Mouse (Mus musculus): ENCODE data around the gene Col9a2. TPM values are rescaled to one million over a fixed set of nuclear protein-coding genes. Genes with fewer than 3 reads are reported as not detected.
A peak's percentile ranks its signal among the peaks of the same experiment; 100 is the strongest.

Col9a2 gene
- 5.7 and 7.6 TPM in 2 replicates for polyA plus RNA-seq (2015; fragmentation: Nextera tagmentation; extraction: Ambion mirVana)

DNA sequence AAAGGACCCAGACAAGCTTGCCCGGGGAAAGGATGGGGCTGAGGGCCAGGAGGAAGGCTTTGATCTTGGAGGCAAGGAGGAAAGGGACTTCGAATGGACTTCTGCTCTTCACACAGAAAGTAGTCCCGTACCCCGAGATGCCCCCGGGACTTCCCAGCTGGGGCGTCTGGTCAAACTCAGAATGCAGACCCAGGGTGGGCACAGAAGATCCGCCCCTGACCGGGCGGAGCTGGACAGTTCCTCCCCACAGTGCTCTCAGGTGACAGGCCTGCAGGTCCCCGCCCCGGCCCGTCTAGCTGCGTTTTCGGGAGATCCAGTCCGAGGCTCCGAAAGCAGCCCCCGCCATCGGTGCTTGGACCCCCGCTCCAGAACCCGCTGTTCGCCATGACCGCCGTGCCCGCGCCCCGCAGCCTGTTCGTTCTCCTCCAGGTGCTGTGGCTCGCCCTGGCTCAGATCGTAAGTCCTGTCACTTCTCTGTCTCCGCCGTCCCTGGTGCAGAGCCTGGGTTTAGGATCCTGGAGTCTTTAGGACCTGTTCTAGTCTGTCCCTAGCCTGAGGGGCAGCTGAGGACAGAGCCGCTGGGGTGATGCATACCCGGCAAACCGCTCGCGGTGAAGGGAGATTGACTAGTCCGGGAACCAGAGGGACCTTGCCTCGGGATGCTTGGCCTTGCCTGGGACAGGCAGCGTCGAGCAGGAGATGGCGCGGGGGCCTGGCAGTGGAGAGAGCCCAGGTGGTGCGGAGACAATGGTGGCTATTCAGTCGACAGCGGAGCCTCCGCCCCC lies at the start of gene Col9a2:
Col9a2 (plus strand) TSS at position 55 of the 785 bp plus-strand sequence.
- ATAC-seq (ENCODE audit: low FRiP score, low TSS enrichment) (no peak; the same call in 1 of the 2 replicates), DNase-seq (ENCODE audit: low spot score) (no peak)
- 3% methylated on average over 45 of the region's 46 CpGs for WGBS

DNA sequence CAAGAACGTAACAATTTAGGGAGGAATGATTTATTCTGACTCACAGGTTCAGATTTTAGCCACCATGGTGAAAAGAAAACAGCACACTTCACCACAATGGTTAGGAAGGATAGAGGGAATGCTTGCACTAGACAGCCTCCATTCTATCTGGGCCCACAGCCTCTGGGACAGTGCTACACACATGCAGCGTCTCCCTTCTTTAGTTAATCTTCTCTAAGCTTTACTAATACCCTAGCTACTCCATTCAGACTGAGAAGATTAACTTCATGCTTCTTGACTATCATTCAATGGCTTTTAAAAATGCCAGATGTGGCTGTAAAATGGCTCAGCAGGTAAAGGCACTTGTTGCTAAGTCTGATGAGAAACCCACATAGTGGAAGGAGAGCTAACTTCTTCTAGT lies 46.9 kb upstream of the Col9a2 start:
- H3K4me2 ChIP-seq (replicated peaks; ENCODE audit: low read depth): no peak overlapping the region
- no peak for DNase-seq (ENCODE audit: low spot score)
- no peaks in the 10 kb centered on the region for H3K36me3 ChIP-seq (ENCODE audit: control insufficient read depth, insufficient read depth, low read length)
- no peaks in the 10 kb centered on the region for H3K27me3 ChIP-seq (ENCODE audit: control insufficient read depth, insufficient read depth, low read length)
- no peaks in the 10 kb centered on the region for H3K9me3 ChIP-seq (ENCODE audit: control insufficient read depth, low read length)
- no peak overlapping the region for H3K27ac ChIP-seq (replicated peaks)
- no peak overlapping the region for H3K4me3 ChIP-seq (ENCODE audit: low read depth, low read length)
- H3K9ac ChIP-seq (ENCODE audit: low read length): no peak overlapping the region
- no peak for ATAC-seq (ENCODE audit: low FRiP score, low TSS enrichment)
- H3K4me1 ChIP-seq (replicated peaks; ENCODE audit: control insufficient read depth, insufficient read depth): no peaks in the 10 kb centered on the region
- 63% methylated on average over 2 of the region's 2 CpGs for WGBS
- TF ChIP-seq CTCF (IDR thresholded peaks at IDR 0.05; ENCODE audit: low read depth) (no peak), EP300 (optimal IDR thresholded peaks at IDR 0.05) (no peak)

More for the DNA sequence above, at the start of gene Col9a2:
- TF ChIP-seq EP300 (optimal IDR thresholded peaks at IDR 0.05) (no peak), CTCF (IDR thresholded peaks at IDR 0.05; ENCODE audit: low read depth) (no peak)
- Histone ChIP-seq H3K9ac (ENCODE audit: low read length) (peak within 1 kb of the TSS; percentile 50), H3K4me1 (replicated peaks; ENCODE audit: control insufficient read depth, insufficient read depth) (no peaks in the 10 kb centered on the region), H3K4me2 (replicated peaks; ENCODE audit: low read depth) (peak within 1 kb of the TSS; percentile 71), H3K4me3 (ENCODE audit: low read depth, low read length) (peak within 1 kb of the TSS; percentile 38), H3K27me3 (ENCODE audit: control insufficient read depth, insufficient read depth, low read length) (no peaks in the 10 kb centered on the region), H3K36me3 (ENCODE audit: control insufficient read depth, insufficient read depth, low read length) (no peaks in the 10 kb centered on the region), H3K9me3 (ENCODE audit: control insufficient read depth, low read length) (no peaks in the 10 kb centered on the region), H3K27ac (replicated peaks) (no peak within 1 kb of the TSS)

DNA sequence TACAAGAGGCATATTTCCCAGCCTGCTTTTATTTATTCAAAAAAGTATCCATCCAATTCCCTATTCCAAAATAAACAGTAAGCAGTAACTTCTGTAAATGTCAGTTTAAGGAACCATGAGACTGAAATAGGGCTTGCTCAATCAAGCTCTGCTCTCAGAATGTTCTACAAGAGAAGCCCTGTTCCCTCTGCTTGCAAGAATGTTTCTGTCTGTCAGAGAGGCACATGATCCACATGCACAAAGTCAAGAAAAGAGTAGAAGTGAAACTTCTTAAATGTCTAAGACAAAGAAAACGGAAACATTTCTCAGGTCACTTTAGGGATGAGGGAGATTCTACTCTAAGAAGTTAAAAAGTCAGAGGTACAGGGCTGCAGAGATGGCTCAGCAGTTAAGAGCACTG lies 46.2 kb upstream of the Col9a2 start:
- TF ChIP-seq CTCF (IDR thresholded peaks at IDR 0.05; ENCODE audit: low read depth) (no peak), EP300 (optimal IDR thresholded peaks at IDR 0.05) (no peak)
- Histone ChIP-seq H3K27me3 (ENCODE audit: control insufficient read depth, insufficient read depth, low read length) (no peaks in the 10 kb centered on the region), H3K9me3 (ENCODE audit: control insufficient read depth, low read length) (no peaks in the 10 kb centered on the region), H3K4me3 (ENCODE audit: low read depth, low read length) (no peak overlapping the region), H3K27ac (replicated peaks) (no peak overlapping the region), H3K36me3 (ENCODE audit: control insufficient read depth, insufficient read depth, low read length) (no peaks in the 10 kb centered on the region), H3K9ac (ENCODE audit: low read length) (no peak overlapping the region), H3K4me2 (replicated peaks; ENCODE audit: low read depth) (no peak overlapping the region), H3K4me1 (replicated peaks; ENCODE audit: control insufficient read depth, insufficient read depth) (no peaks in the 10 kb centered on the region)
- ATAC-seq (ENCODE audit: low FRiP score, low TSS enrichment): no peak
- no peak for DNase-seq (ENCODE audit: low spot score)
- 87% methylated on average over 1 of the region's 1 CpGs for WGBS

DNA sequence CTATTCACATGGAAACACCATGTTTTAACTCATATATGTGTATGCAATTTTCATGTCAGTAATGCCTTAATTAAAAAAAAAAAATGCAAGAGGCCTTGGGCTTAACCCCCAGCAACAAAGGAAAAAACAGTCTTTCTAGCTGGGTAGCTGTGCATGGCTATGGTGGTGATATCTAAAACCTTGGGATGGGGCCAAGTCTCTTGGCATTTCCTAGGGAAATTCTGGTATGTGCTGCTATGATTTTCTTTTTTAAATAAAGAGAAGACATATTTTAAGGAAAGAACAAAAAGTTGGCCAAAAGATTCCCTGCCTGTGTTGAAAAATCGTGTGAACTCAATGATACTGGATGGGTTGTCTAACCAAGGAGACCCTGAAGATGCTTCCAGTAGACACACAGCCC lies 43.3 kb upstream of the Col9a2 start:
- Histone ChIP-seq H3K9ac (ENCODE audit: low read length) (no peak overlapping the region), H3K4me3 (ENCODE audit: low read depth, low read length) (no peak overlapping the region), H3K27ac (replicated peaks) (no peak overlapping the region), H3K4me2 (replicated peaks; ENCODE audit: low read depth) (no peak overlapping the region), H3K9me3 (ENCODE audit: control insufficient read depth, low read length) (no peaks in the 10 kb centered on the region), H3K36me3 (ENCODE audit: control insufficient read depth, insufficient read depth, low read length) (no peaks in the 10 kb centered on the region), H3K27me3 (ENCODE audit: control insufficient read depth, insufficient read depth, low read length) (no peaks in the 10 kb centered on the region), H3K4me1 (replicated peaks; ENCODE audit: control insufficient read depth, insufficient read depth) (no peaks in the 10 kb centered on the region)
- ATAC-seq (ENCODE audit: low FRiP score, low TSS enrichment): no peak
- no peak for TF ChIP-seq EP300 (optimal IDR thresholded peaks at IDR 0.05)
- no peak for TF ChIP-seq CTCF (IDR thresholded peaks at IDR 0.05; ENCODE audit: low read depth)
- DNase-seq (ENCODE audit: low spot score): no peak
- WGBS: 48% methylated on average over 1 of the region's 1 CpGs

DNA sequence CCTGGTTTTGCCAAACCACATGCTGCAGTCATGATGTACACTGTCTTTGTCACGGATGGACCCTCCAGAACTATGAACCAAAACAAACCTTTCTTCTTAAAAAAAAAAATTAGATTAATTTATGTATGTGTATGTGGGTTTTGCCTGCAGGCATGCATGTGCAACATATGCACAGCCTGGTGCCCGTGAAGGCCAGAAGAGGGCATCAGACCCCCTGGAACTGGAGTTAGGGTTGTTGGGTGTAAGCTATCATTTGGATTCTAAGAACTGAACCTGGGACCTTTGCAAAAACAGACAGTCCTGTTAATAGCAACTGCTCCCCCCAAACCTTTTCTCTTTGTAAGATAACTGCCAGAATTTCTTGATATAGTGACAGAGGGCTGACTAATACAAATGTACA lies 38.1 kb upstream of the Col9a2 start:
- H3K4me1 ChIP-seq (replicated peaks; ENCODE audit: control insufficient read depth, insufficient read depth): peaks cover 5% of the 10 kb centered on the region; the same call in 1 of the 2 replicates
- H3K27ac ChIP-seq (replicated peaks): no peak overlapping the region
- H3K9me3 ChIP-seq (ENCODE audit: control insufficient read depth, low read length): no peaks in the 10 kb centered on the region
- no peak overlapping the region for H3K4me3 ChIP-seq (ENCODE audit: low read depth, low read length)
- DNase-seq (ENCODE audit: low spot score) (no peak), ATAC-seq (ENCODE audit: low FRiP score, low TSS enrichment) (no peak)
- no peak overlapping the region for H3K9ac ChIP-seq (ENCODE audit: low read length)
- no peaks in the 10 kb centered on the region for H3K27me3 ChIP-seq (ENCODE audit: control insufficient read depth, insufficient read depth, low read length)
- H3K4me2 ChIP-seq (replicated peaks; ENCODE audit: low read depth): no peak overlapping the region
- no peak for TF ChIP-seq EP300 (optimal IDR thresholded peaks at IDR 0.05)
- TF ChIP-seq CTCF (IDR thresholded peaks at IDR 0.05; ENCODE audit: low read depth): peak; percentile 35
- H3K36me3 ChIP-seq (ENCODE audit: control insufficient read depth, insufficient read depth, low read length): no peaks in the 10 kb centered on the region
- 88% methylated on average over 2 of the region's 2 CpGs for WGBS

DNA sequence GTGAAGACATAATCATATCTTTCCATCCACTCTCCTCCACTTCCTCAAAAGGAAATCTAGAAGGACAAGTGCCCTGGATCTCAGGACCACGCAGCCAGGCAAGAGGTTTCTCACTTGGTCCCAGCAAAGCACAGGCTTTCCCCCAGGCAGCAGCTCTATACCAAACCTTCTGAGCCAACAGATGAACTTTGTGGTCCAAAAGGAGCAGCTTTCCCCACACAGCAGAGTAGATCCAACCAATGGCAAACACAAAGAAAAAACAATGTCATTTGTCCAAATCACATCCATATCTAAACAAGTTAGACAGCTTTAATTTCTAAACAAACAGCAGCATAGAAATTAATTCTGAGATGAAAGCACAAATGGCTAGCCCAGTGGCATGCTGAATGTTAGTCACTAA lies 37.5 kb upstream of the Col9a2 start:
- ATAC-seq (ENCODE audit: low FRiP score, low TSS enrichment) (no peak), DNase-seq (ENCODE audit: low spot score) (no peak)
- H3K27me3 ChIP-seq (ENCODE audit: control insufficient read depth, insufficient read depth, low read length): no peaks in the 10 kb centered on the region
- H3K4me3 ChIP-seq (ENCODE audit: low read depth, low read length): no peak overlapping the region
- TF ChIP-seq EP300 (optimal IDR thresholded peaks at IDR 0.05): no peak
- TF ChIP-seq CTCF (IDR thresholded peaks at IDR 0.05; ENCODE audit: low read depth): no peak
- H3K9me3 ChIP-seq (ENCODE audit: control insufficient read depth, low read length): no peaks in the 10 kb centered on the region
- no peaks in the 10 kb centered on the region for H3K36me3 ChIP-seq (ENCODE audit: control insufficient read depth, insufficient read depth, low read length)
- no peak overlapping the region for H3K27ac ChIP-seq (replicated peaks)
- peaks cover 5% of the 10 kb centered on the region; the same call in 1 of the 2 replicates for H3K4me1 ChIP-seq (replicated peaks; ENCODE audit: control insufficient read depth, insufficient read depth)
- H3K9ac ChIP-seq (ENCODE audit: low read length): no peak overlapping the region
- no peak overlapping the region for H3K4me2 ChIP-seq (replicated peaks; ENCODE audit: low read depth)
- 56% methylated on average over 1 of the region's 1 CpGs for WGBS
